Mouse (Mus musculus) neural tube, embryonic 11.5 days (tissue): ENCODE results near the gene Frs3. TPM values are rescaled to one million over a fixed set of nuclear protein-coding genes. Genes with fewer than 3 reads are reported as not detected.

ENCODE experiments used
- ATAC-seq: fragments of 200-750 bp; cut with Nextera tagmentation; 2 replicates; pipeline ENCODE4 v1.8.0; 2017; ENCODE audit warnings: moderate number of reproducible peaks, mild to moderate bottlenecking, moderate TSS enrichment, moderate library complexity; ENCODE audit not compliant: insufficient read depth, low FRiP score, low TSS enrichment
- DNase-seq: peaks from one replicate; pipeline ENCODE4 v3.0.0-alpha.2; 2015; ENCODE audit warnings: low spot score
- H3K27ac ChIP-seq: fragments of 300-500 bp; sonication (generic); 2 replicates; pipeline ENCODE4 v1.5.1; 2014; ENCODE audit warnings: low read depth, mild to moderate bottlenecking, low read length
- H3K27me3 ChIP-seq: fragments of 300-500 bp; sonication (generic); 2 replicates; pipeline ENCODE4 v1.6.1; 2014; ENCODE audit warnings: mild to moderate bottlenecking, low read length, mixed read lengths; ENCODE audit not compliant: control insufficient read depth, insufficient read depth
- H3K36me3 ChIP-seq: fragments of 300-500 bp; sonication (generic); 2 replicates; pipeline ENCODE4 v1.6.1; 2014; ENCODE audit warnings: mild to moderate bottlenecking, low read length, moderate library complexity, mixed read lengths; ENCODE audit not compliant: control insufficient read depth, insufficient read depth
- H3K4me1 ChIP-seq: fragments of 300-500 bp; sonication (generic); 2 replicates; pipeline ENCODE4 v1.6.1; 2014; ENCODE audit warnings: low read length, mixed read lengths; ENCODE audit not compliant: control insufficient read depth, insufficient read depth
- H3K4me2 ChIP-seq: fragments of 300-500 bp; sonication (generic); 2 replicates; pipeline ENCODE4 v1.6.1; 2014; ENCODE audit warnings: low read depth, mild to moderate bottlenecking, moderate library complexity
- H3K4me3 ChIP-seq: fragments of 300-500 bp; sonication (generic); 2 replicates; pipeline ENCODE4 v1.5.1; 2014; ENCODE audit warnings: low read depth, low read length
- H3K9ac ChIP-seq: fragments of 300-500 bp; sonication (generic); 2 replicates; pipeline ENCODE4 v1.6.1; 2014; ENCODE audit warnings: mild to moderate bottlenecking, low read length
- H3K9me3 ChIP-seq: fragments of 300-500 bp; sonication (generic); 2 replicates; pipeline ENCODE4 v1.6.1; 2016; ENCODE audit warnings: low read length; ENCODE audit not compliant: control insufficient read depth
- WGBS: fragments of 180-500 bp; shearing (Covaris S2); extraction: QIAGEN DNeasy Blood & Tissue Kit; methylation state at CpG from one replicate; pipeline ENCODE4 v1.1.7; 2014; 5-methylcytosine and 5-hydroxymethylcytosine counted together
- polyA plus RNA-seq: library from polyadenylated mRNA; unstranded; fragments of >200 nt; fragmentation: Nextera tagmentation; extraction: Ambion mirVana; gene quantifications from 2 replicates; pipeline ENCODE4 v1.2.1, GENCODE M21; 2014

Gene Frs3
- polyA plus RNA-seq, 1 experiment from 2014 or later: 12.1 TPM

GRCm38 (mm10) chr17:47735553-47736100, 46.8 kb downstream of the Frs3 start:
- Histone ChIP-seq H3K4me1 (peaks cover 18% of the 10 kb centered on the region), H3K4me3 (no peak overlapping the region), H3K4me2 (no peak overlapping the region), H3K27ac (no peak overlapping the region), H3K9me3 (no peaks in the 10 kb centered on the region), H3K36me3 (no peaks in the 10 kb centered on the region), H3K9ac (no peak overlapping the region), H3K27me3 (peaks cover 23% of the 10 kb centered on the region)
- DNase-seq (no peak), ATAC-seq (no peak)
- WGBS: 74% methylated on average over 14 of the region's 14 CpGs

GRCm38 (mm10) chr17:47736856-47737255, 48.0 kb downstream of the Frs3 start, which contains the start of gene Tfeb:
Gene Tfeb, plus strand, starts transcription at chr17:47737030.
- H3K27ac ChIP-seq: no peak within 1 kb of the TSS
- DNase-seq (peak; percentile 97), ATAC-seq (peak; percentile 65)
- H3K36me3 ChIP-seq: no peaks in the 10 kb centered on the region
- under 1% methylated on average over 47 of the region's 47 CpGs for WGBS
- peak within 1 kb of the TSS; percentile 61 for H3K9ac ChIP-seq
- H3K4me2 ChIP-seq: peak within 1 kb of the TSS; percentile 97
- peaks cover 23% of the 10 kb centered on the region for H3K27me3 ChIP-seq
- peak within 1 kb of the TSS; percentile 53 for H3K4me3 ChIP-seq
- H3K9me3 ChIP-seq: no peaks in the 10 kb centered on the region
- H3K4me1 ChIP-seq: peaks cover 18% of the 10 kb centered on the region

DNA sequence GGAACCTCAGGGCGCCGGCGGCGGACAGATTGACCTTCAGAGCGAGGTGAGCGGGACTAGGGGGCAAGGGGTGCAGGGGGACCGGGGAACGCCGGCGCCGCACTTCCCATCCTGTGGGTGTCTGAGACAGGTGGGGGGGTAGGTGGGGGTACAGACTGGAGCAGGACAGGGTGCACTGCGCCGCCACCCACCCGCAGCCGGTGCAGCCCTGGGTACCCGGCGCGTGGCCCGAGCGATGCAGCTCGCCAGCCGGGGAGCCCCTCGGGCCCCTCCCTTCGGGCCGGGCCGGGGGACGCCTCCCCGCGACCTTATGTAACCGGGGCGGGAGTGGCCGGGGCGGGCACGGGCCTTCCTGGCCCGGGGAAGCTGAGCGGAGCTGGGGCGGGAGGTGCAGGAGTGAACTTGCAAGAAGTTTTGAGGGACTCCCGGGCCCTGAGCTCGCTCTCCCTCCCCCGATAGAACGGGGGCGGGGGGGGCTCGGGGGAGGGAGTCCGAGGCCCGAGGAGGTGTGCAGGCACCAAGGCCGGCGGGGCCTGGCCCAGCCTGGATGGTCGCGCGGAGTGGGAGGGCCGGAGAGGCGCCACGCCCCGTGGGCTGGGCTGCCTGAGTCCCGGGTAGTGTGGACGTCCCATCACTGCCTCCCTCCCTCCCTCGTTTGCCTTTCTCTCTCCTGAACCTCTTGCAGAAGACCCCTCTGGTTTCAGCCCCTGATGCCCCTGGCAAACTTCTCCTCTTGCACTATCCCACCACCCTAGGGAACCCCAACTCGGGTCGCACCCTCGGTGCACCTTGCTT, 48.6 kb downstream of the Frs3 start:
- Histone ChIP-seq H3K4me1 (peaks cover 18% of the 10 kb centered on the region), H3K9me3 (no peaks in the 10 kb centered on the region), H3K36me3 (no peaks in the 10 kb centered on the region), H3K4me3 (peak overlapping the region; percentile 53), H3K9ac (peak overlapping the region; percentile 61), H3K27me3 (peaks cover 23% of the 10 kb centered on the region), H3K27ac (no peak overlapping the region), H3K4me2 (peak overlapping the region; percentile 97)
- peak; percentile 73 for ATAC-seq
- under 1% methylated on average over 45 of the region's 60 CpGs for WGBS
- DNase-seq: peak; percentile 65

GRCm38 (mm10) chr17:47738066-47738878, 49.4 kb downstream of the Frs3 start:
- WGBS: 1% methylated on average over 54 of the region's 61 CpGs
- peak; percentile 36 for ATAC-seq
- peak; percentile 49 for DNase-seq
- Histone ChIP-seq H3K36me3 (no peaks in the 10 kb centered on the region), H3K9me3 (no peaks in the 10 kb centered on the region), H3K4me2 (peak overlapping the region; percentile 97), H3K27me3 (peaks cover 23% of the 10 kb centered on the region), H3K4me3 (peak overlapping the region; percentile 53), H3K4me1 (peaks cover 18% of the 10 kb centered on the region), H3K27ac (no peak overlapping the region), H3K9ac (peak overlapping the region; percentile 44)

DNA sequence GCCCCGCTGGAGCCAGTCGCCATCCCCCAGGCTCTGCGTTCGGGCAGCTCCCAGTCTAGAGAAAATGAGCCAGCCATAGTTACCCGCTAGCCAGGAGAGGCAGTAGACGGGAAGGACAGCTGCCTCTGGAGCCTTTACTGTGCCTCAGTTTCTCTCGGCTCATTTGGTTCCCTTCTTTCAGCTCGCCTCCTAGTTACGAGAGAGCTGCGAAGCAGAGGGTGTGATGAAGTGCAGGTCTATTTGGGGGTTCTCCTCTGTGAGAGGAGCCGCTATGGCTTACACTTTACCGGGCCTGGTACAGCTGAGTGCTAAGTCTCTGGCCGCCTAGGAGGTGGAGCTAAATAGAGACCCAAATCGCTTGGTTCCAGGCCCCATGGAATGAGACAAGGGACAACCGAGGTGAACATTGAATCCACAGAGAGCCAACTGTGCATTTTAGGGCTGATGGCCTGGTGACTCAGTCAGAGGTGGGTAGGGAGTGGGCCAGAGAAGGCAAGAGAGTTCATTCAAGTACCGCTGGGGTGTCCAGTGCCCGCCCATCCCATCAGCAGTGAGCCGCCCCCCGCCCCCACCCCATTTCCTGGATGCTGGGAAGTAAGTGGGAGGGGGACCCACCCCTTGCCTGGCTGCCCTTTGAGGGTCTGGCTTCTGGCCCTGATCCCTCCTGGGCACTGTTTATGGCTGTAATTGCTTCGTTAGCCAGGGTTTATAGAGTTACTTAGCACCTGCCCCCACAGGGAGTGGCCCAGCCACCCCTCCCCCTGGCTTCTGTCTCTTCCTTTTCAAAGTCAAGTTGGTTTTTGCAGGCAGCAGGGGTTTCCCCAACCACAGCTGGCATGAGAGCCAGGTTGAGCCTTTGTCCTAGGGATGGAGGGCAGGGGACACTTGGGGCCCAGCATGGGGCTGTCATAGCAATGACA, 50.3 kb downstream of the Frs3 start:
- DNase-seq: peak; percentile 36
- no peak overlapping the region for H3K27ac ChIP-seq

DNA sequence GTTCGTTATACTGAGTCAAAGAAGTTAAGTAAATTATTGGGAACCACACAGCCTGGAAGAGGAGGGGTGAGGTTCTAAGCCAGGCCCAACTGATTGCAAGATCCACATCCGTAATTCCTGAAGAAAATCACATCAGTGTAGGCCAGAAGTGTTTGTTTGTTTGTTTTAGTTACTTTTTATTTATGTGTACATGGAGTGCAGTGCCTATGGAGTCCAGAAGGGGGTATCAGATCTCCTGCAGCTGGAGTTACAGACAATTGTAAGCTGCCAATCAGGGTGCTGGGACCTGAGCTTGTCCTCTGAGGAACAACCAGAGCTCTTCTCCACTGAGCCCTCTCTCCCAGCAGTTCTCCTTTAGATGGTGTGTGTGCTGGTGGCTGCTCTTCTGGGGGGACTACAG, 51.4 kb downstream of the Frs3 start:
- Histone ChIP-seq H3K27ac (no peak overlapping the region), H3K27me3 (peaks cover 23% of the 10 kb centered on the region), H3K4me1 (peaks cover 18% of the 10 kb centered on the region), H3K9me3 (no peaks in the 10 kb centered on the region), H3K4me3 (no peak overlapping the region), H3K4me2 (no peak overlapping the region), H3K9ac (no peak overlapping the region), H3K36me3 (no peaks in the 10 kb centered on the region)
- DNase-seq (no peak), ATAC-seq (no peak)
- WGBS: 50% methylated on average over 2 of the region's 2 CpGs

More for the DNA sequence above, 50.3 kb downstream of the Frs3 start:
- ATAC-seq: no peak
- Histone ChIP-seq H3K27me3 (peaks cover 23% of the 10 kb centered on the region), H3K4me1 (peaks cover 18% of the 10 kb centered on the region), H3K4me3 (peak overlapping the region; percentile 53), H3K9ac (peak overlapping the region; percentile 44; the same call in 1 of the 2 replicates), H3K9me3 (no peaks in the 10 kb centered on the region), H3K36me3 (no peaks in the 10 kb centered on the region), H3K4me2 (peak overlapping the region; percentile 97)
- WGBS: 3% methylated on average over 20 of the region's 20 CpGs

DNA sequence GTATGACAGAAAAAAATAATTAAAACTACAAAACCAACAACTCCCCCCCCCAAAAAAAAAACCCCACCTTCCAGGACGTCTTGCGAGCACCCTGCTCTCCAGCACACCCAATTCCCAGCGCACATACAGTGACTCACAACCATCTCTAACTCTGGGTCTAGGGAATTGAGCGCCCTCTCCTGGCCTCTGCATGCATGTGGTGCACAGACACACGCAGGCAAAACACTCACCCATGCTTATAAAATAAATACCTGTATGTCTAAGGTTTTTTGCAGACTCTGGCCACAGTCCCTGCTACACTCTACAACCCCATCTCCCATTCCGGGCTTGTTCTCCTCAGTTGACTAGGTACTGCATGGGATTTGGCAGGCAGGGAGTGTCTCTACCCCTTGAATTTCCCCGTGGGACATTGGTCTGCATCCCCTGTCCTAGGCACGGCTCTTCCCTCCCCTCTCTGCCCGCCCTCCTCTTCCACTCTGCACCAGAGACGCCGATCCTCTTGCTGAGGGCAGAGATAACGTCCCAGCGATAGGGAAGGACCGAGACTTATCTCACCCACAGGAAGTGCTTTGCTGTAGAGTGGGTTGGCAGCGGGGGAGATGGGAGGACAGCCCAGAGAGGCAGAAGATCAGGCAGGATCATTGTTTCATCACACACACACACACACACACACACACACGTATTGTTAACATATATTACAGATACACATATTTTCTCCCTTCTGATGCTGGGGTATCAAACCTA, 54.3 kb downstream of the Frs3 start:
- Histone ChIP-seq H3K36me3 (no peaks in the 10 kb centered on the region), H3K27ac (no peak overlapping the region), H3K4me2 (no peak overlapping the region), H3K4me3 (no peak overlapping the region), H3K9me3 (no peaks in the 10 kb centered on the region), H3K9ac (no peak overlapping the region), H3K27me3 (peaks cover 14% of the 10 kb centered on the region), H3K4me1 (peaks cover 9% of the 10 kb centered on the region; the same call in 1 of the 2 replicates)
- no peak for DNase-seq
- ATAC-seq: no peak
- 45% methylated on average over 16 of the region's 16 CpGs for WGBS
